Mouse (Mus musculus) mouse trophoblast stem cell (cell line): Measurements from ENCODE around the gene Sesn3.
"Not testable (repeated sequence)": the region's sequence is repeated elsewhere in the genome, so short reads cannot be mapped to it uniquely, and the experiment has no call there.

ENCODE experiments used
- in situ Hi-C, 2 experiments: fragments of 300-500 bp; cut with MseI, MboI; formaldehyde crosslinking; loops; 2 replicates in 1 of 2; 3 replicates in 1 of 2; pipeline ENCODE4 v1.15.1; 2025

The Sesn3 gene

DNA sequence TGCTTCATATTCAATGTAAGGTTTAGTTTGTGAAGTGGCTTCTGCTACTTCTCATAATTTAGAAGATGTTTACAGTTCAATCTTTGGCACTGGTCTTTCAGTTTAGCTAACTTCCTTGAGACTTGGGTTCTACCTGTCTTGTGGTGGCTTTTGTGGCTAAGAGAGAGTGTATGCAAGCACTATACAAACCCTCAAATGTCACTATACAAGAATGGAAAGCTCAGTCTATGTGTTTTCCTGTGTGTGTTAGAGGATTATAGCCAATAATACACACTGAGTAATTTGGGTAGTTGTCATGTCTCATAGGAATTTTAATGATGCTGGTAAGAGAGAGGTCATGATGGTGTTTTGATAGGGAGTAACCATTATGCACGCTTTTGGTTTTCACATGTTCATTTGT, 5.8 kb downstream of the Sesn3 start:
- in situ Hi-C loops: no loop called here

GRCm38 (mm10) chr9:14285036-14285435, 10.2 kb downstream of the Sesn3 start:
- in situ Hi-C loops: no loop called here

- in situ Hi-C loops: no loop called here
Measured at GRCm38 (mm10) chr9:14287234-14287633, 12.4 kb downstream of the Sesn3 start.

DNA sequence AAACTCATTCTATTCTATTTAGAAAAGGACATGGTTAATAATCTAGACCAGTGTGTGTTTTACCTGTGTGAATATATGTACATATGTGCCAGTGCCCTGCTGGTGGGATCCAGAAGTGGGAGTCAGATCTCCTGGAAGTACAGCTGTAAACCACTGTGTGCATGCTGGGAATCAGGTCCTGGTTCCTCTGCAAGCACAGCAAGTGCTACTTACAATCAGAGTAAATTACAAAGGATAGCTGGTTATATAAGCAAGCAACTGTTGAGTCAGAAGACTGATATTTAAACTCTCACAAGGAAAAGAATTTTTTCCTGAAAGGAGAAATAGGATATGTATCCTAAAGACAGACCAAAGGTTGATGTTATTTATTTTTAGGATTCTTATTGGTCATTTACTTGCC, 13.6 kb downstream of the Sesn3 start:
- in situ Hi-C loops: no loop called here

- in situ Hi-C loops: no loop called here
Measured at GRCm38 (mm10) chr9:14293866-14294265, 19.0 kb downstream of the Sesn3 start.

- in situ Hi-C loops: no loop called here
Measured at GRCm38 (mm10) chr9:14295680-14296440, 21.0 kb downstream of the Sesn3 start.

GRCm38 (mm10) chr9:14297204-14297603, 22.3 kb downstream of the Sesn3 start:
- in situ Hi-C loops: no loop called here

DNA sequence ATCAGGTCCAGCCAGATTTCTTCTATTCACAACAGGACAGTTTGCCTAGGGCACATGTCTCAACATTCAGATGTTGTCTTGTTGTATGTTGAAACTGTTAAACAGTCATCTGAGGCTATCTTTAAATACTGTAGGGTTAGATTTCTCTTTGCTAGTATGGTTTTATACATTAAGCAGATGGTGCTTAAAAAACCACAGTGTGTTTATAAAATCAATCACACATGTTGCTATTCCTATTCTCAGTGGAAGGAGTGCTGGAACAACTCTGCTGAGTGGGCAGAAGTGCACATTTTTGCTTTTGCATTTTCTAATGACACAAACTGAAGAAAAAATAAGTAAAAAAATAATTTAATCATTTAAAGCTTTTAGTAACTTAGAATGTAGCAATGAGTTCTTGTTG, 25.0 kb downstream of the Sesn3 start:
- in situ Hi-C loops: no loop called here

GRCm38 (mm10) chr9:14300795-14301194, 25.9 kb downstream of the Sesn3 start:
- in situ Hi-C loops: no loop called here

DNA sequence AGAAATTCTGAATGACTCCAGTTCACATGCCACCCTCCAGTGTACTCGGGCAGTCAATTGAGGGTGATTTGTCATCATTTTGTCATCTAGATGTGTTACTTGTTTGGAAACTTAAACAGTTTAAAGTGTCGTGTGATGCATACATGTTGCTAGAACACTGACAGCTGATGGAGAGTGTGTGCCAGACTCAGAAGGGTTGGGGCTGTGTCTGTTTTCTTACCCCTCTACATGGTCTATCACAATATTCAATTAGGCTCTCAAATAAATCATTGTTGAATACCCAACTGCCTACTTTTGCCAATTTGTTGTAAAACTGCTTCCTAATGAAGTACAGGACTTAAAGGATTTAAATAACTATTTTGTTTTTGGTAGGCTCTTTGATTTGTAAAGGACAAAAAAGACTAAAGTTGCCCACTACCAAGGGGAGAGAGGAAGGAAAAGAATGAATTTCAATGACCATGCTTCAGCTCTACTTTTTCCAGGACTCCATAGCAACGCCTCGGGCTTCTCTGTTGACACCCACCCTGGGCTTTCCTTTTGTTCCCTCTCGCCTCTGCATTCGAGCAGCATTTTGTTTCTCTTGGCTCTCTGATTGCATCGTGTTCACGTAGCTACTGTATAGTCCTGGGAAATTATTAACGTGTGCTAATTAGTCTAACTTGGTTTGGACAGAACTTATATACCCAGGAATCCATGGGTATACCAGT, 29.5 kb downstream of the Sesn3 start:
- in situ Hi-C loops: no loop called here

- in situ Hi-C loops: no loop called here
Measured at GRCm38 (mm10) chr9:14307341-14307740, 32.5 kb downstream of the Sesn3 start.

DNA sequence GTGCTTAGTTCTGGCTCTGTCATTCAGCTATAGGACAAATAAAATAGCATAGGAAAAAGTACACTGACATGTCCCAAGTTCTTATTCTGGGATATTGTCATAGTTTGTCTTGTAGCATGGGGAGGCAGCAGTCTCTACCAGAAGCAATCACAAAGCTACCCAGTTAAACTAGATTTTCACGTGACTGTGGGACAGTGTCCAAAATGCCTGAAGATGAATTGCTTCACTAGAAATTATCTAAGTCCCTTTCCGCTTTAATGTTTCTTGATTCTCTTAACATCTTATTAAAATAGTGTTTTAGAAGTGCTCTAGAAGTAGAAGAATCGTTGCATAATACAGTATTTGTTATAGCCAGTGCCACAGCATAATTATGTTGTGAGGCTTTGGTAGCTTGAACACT, 39.1 kb downstream of the Sesn3 start:
- in situ Hi-C loops: no loop called here

DNA sequence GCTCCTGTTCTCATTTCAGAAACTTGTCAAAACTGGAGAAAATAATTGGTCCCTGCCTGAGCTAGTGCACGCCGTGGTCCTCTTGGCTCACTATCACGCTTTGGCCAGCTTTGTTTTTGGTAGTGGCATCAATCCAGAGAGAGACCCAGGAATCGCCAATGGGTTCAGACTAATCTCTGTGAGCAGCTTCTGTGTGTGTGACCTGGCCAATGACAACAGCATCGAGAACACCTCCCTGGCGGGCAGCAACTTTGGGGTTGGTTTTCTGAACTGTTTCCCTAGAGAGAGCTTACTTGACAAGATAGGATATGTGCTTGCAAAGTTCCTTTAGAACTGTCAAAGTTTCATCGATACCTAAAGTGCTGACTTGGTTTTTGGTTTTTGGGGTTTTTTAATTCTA, 39.6 kb downstream of the Sesn3 start:
- in situ Hi-C loops: no loop called here

- in situ Hi-C loops: no loop called here
Measured at GRCm38 (mm10) chr9:14316618-14317017, 41.8 kb downstream of the Sesn3 start.

- in situ Hi-C loops: no loop called here
Measured at GRCm38 (mm10) chr9:14335829-14336228, 61.0 kb downstream of the Sesn3 start.

GRCm38 (mm10) chr9:14336901-14337300, 62.0 kb downstream of the Sesn3 start:
- in situ Hi-C loops: no loop called here

DNA sequence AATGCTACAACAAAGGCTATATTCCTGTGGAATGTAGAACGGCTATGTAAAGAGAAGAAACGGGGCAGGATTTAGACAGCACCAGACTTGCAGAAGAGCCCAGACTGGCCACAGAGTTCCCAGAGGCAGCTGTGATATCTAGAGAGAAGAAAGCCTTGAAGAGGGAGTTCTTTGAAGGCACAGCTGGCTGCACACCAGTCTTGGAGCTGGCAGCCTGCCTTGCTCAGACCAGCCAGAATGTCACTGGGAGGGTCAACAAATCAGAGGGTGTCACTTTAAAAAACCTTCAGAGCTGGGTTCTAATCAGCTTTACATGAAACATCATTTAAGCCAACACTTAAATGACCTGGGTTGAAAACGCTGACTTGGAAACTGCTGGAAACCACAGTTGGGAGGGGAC, 63.8 kb downstream of the Sesn3 start:
- in situ Hi-C loops: no loop called here

DNA sequence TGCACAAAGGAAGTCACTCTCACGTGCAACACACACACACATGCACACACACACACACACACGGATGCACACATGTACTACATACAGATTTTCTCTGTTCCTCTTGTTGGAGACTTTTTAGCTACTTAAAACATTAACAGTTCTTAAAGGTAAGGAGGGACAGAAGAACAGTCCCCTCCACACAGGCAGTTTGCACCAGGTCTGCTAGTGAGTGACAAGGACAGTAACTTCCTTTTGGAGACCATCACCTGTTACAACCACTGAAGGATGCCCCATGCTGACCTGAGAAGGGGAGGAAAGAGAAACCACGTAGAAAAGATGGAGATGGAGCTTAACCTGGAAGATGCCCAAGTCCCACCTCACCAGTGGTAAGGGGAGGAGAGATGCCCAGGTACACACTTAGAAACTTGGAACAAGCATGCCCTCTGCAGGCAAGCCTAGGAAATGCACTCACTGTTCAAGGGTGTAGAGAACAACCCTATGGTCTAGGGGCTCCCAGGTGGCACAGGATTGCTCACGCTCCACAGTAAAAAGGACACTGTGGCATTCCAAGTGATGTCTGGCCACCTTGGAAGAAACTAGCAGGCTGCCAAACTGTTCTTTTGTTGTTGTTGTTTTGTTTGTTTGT, 67.3 kb downstream of the Sesn3 start:
- in situ Hi-C loops: loop anchor here (5.0 kb wide), 2 partner anchors 450 to 455 kb away; no protein-coding TSS in a partner anchor

DNA sequence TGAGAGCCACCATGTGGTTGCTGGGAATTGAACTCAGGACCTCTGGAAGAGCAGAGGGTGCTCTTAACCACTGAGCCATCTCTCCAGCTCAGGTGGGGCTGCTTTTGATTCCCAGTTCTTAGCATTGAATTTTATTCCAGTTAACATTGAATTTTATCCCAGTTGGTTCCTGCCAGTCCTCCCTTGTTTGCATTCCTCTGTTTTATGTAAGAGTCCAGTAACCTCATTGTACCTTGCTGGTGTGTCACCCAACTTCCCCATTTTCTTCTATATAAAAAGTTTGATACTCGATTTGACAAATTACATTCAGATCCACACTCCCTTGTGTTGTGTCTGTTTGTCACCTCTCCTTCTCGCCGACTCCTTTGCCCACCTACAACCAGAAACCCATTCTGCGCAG, 71.0 kb downstream of the Sesn3 start:
- in situ Hi-C loops: not testable (repeated sequence)

DNA sequence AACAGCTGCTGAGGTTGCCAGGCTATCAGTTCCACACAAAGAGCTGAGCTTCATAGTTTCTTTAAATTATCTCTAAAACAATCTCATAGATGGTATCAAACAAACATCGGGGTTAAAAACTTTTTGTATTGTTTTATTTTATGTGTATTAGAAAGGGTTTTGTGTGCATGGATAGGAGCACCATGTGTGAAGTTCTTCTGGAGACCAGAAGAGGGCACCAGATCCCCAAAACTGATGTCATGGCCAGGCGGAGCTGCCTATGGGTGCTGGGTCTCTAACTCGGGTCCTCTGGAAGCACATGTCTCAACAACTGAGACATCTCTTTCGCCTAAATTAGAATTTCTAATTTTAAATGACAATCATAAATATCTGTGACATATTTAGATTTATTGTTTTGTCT, 73.5 kb downstream of the Sesn3 start:
- in situ Hi-C loops: no loop called here

GRCm38 (mm10) chr9:14349380-14349779, 74.5 kb downstream of the Sesn3 start:
- in situ Hi-C loops: no loop called here

GRCm38 (mm10) chr9:14350787-14351186, 75.9 kb downstream of the Sesn3 start:
- in situ Hi-C loops: no loop called here

DNA sequence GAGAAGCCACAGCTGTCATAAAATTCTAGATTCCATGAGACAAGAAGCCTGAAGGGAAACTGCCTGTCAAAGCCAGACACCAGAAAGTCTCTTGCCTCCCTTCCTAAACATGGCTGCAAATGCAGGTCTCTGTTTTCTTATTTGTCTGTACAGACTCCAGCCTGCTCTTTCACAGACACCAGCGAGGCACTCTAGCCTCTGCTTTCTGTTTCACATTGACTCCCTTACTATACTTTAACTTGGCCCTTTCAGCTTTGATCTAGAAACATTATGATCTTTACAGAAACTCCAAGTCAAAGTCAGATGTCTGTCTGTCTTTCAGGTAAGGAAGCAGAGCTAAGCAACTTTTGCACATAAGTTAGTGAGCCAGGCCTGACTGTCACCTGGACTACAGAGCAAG, 77.5 kb downstream of the Sesn3 start:
- in situ Hi-C loops: no loop called here
